Mouse (Mus musculus): ENCODE measurements around the gene 4931428F04Rik. TPM values are rescaled to one million over a fixed set of nuclear protein-coding genes. Genes with fewer than 3 reads are reported as not detected.

The 4931428F04Rik gene
- 0.70 and 1.6 TPM in 2 replicates for polyA plus RNA-seq (2012; ENCODE audit: low replicate concordance)

GRCm38 (mm10) chr8:105289805-105290460, at the start of gene 4931428F04Rik:
4931428F04Rik (minus strand) TSS chr8:105289864.

DNA sequence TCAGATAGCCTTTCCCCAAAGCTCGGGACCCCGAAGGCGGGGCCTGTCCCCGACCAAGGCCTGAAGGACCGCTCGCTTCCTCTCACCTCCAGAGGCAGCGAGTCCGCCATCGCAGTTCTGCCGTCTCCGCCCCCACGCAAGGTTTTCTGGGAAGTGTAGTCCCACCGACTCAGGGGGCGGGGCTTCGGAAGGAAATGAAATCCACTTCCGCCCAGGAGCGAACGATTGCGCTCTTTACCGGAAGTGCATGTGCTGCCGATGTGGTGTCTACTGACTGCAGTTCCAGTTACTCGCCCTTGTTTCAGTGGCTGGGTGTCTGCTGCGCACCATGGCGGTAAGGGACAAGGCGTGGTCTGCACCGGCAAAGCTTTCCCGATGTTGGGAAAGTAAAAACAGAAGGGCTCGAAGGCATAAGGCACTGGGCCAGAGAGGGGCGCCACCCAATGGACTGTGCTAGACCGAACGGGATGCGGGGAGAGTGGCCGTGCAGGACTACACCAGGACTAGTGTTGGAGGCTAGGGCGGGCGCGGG, 36.5 kb upstream of the 4931428F04Rik start, which contains the start of the genes Lrrc29 and Tmem208:
Lrrc29 (minus strand) TSS at position 138 of the 532 bp plus-strand sequence.
Tmem208 (plus strand) TSS at position 214 of the 532 bp plus-strand sequence.

DNA sequence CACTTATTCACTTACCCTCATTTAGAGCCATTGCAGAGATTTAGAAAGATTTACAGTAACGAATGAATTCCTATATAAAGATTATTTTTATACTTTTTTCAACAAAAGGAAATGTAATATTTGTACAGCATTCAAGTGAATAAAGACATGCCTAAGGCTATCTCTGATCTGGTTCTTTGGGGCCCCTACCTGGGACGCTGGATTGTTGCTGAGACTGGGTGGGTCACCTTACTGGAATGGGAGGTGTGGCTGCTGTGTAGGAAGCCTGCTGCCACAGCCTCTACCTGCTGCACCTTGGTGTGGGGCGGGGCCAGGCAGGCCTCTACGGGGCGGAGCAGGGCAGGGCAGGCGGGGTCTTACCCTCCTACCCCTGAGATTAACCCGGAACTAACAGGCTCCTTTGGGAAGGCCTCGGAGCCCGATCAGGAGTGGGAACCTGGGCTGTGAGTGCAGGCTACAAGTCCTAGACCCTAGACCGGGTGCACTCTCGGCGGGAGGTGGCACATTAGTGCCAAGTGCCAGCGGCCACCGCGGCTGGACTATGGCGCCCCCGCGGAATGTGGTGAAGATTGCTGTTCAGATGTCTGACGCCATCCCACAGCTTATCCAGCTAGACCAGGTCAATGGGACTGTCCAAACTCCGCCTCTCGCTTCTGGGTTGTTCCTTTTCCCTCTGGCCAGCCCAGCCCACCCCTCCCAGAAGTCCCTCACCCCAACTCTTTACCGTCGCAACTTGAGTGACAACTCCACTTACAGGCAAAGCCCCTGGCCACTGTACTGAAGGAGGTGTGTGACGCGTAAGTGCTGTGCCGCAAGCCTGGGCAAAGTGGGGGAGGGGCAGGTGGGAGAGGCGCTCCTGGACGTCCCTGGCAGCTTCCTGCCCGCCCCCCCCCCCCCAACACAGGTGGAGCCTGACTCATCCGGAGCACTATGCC, 15.8 kb upstream of the 4931428F04Rik start, which contains the start of gene Elmo3:
Elmo3 (plus strand) TSS at position 391 of the 935 bp plus-strand sequence.

GRCm38 (mm10) chr8:105297511-105298192, 8.0 kb upstream of the 4931428F04Rik start, which contains the start of gene E2f4:
E2f4 (plus strand) TSS chr8:105297663.

DNA sequence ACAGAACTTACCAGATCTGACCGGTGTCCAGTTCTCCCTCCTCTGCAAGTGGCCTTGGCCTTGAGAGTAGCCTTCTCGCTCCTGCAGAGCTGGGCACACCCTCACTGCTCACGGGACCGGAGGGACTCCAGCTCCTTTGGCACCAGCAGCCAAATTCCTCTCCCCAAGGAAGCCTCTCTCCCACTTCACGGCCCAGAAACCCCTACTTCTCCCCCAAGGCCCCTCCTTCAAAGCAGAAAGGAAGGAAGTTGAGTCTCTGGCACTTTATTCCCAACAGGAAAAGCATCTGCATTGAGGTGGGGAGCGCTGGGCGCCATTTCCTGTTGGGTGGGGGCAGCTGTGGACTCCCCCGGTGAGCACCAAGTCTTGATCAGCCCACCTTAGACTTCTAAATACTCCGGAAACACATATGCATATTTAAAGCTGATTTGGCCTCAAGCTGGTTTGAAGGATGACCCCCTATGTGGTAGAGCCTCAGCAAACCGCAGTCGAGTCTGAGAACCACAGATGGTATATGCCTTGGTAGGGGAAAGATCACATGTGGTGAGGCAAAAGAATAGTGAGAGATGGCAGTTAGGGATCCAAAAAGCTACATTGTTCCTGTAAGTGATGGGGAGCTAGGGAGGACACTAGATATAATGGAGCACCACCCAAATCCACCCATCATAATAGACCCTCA, 6.4 kb upstream of the 4931428F04Rik start, which contains the start of gene Exoc3l:
Exoc3l (minus strand) TSS at position 207 of the 679 bp plus-strand sequence.

GRCm38 (mm10) chr8:105275840-105276239, 13.8 kb downstream of the 4931428F04Rik start, which contains the start of gene Nol3:
Nol3 (plus strand) TSS chr8:105276140.

GRCm38 (mm10) chr8:105269461-105269947, 20.2 kb downstream of the 4931428F04Rik start, which contains the start of gene Hsf4:
Hsf4 (plus strand) TSS chr8:105269801.

GRCm38 (mm10) chr8:105264024-105264982, 25.4 kb downstream of the 4931428F04Rik start, which contains the start of the genes Tradd and Fbxl8:
Tradd (minus strand) TSS chr8:105264609.
Fbxl8 (plus strand) TSS chr8:105264648.

GRCm38 (mm10) chr8:105254966-105255350, 34.7 kb downstream of the 4931428F04Rik start, which contains the start of gene B3gnt9:
B3gnt9 (minus strand) TSS chr8:105255153.

Other genes starting within 250 kb of the 4931428F04Rik start
- gene Ces3a, start 241.3 kb downstream of the 4931428F04Rik start, polyA plus RNA-seq (2012; ENCODE audit: low replicate concordance) = not detected in 2 replicates
- gene Ces3b, start 206.1 kb downstream of the 4931428F04Rik start, polyA plus RNA-seq (2012; ENCODE audit: low replicate concordance) = not detected in 2 replicates
- not detected in 2 replicates for gene Ces4a, start 158.1 kb downstream of the 4931428F04Rik start, polyA plus RNA-seq (2012; ENCODE audit: low replicate concordance)
- 6.1 and 10.6 TPM in 2 replicates for gene Cbfb, start 119.2 kb downstream of the 4931428F04Rik start, polyA plus RNA-seq (2012; ENCODE audit: low replicate concordance)
- 4.3 and 5.7 TPM in 2 replicates for gene D230025D16Rik, start 64.7 kb downstream of the 4931428F04Rik start, polyA plus RNA-seq (2012; ENCODE audit: low replicate concordance)
- gene B3gnt9, start 34.7 kb downstream of the 4931428F04Rik start, polyA plus RNA-seq (2012; ENCODE audit: low replicate concordance) = 9.6 and 20.1 TPM in 2 replicates
- 23.2 and 23.7 TPM in 2 replicates for gene Tradd, start 25.3 kb downstream of the 4931428F04Rik start, polyA plus RNA-seq (2012; ENCODE audit: low replicate concordance)
- 9.4 and 9.9 TPM in 2 replicates for gene Fbxl8, start 25.2 kb downstream of the 4931428F04Rik start, polyA plus RNA-seq (2012; ENCODE audit: low replicate concordance)
- gene Hsf4, start 20.1 kb downstream of the 4931428F04Rik start, polyA plus RNA-seq (2012; ENCODE audit: low replicate concordance) = 0.42 and 0.66 TPM in 2 replicates
- gene Nol3, start 13.7 kb downstream of the 4931428F04Rik start, polyA plus RNA-seq (2012; ENCODE audit: low replicate concordance) = 0.16 and 0.17 TPM in 2 replicates
- 8.9 and 13.3 TPM in 2 replicates for gene Exoc3l, start 6.2 kb upstream of the 4931428F04Rik start, polyA plus RNA-seq (2012; ENCODE audit: low replicate concordance)
- 112 and 208 TPM in 2 replicates for gene E2f4, start 7.8 kb upstream of the 4931428F04Rik start, polyA plus RNA-seq (2012; ENCODE audit: low replicate concordance)
- gene Elmo3, start 15.7 kb upstream of the 4931428F04Rik start, polyA plus RNA-seq (2012; ENCODE audit: low replicate concordance) = 1.1 and 2.1 TPM in 2 replicates
- gene Lrrc29, start 36.4 kb upstream of the 4931428F04Rik start, polyA plus RNA-seq (2012; ENCODE audit: low replicate concordance) = 1.7 and 5.1 TPM in 2 replicates
- 33.2 and 55.2 TPM in 2 replicates for gene Tmem208, start 36.5 kb upstream of the 4931428F04Rik start, polyA plus RNA-seq (2012; ENCODE audit: low replicate concordance)
- gene Fhod1, start 58.1 kb upstream of the 4931428F04Rik start, polyA plus RNA-seq (2012; ENCODE audit: low replicate concordance) = 12.1 and 15.3 TPM in 2 replicates
- 1.3 and 1.5 TPM in 2 replicates for gene Slc9a5, start 59.0 kb upstream of the 4931428F04Rik start, polyA plus RNA-seq (2012; ENCODE audit: low replicate concordance)
- not detected in 2 replicates for gene Plekhg4, start 83.4 kb upstream of the 4931428F04Rik start, polyA plus RNA-seq (2012; ENCODE audit: low replicate concordance)
- not detected in 2 replicates for gene Kctd19, start 123.6 kb upstream of the 4931428F04Rik start, polyA plus RNA-seq (2012; ENCODE audit: low replicate concordance)
- gene Lrrc36, start 123.7 kb upstream of the 4931428F04Rik start, polyA plus RNA-seq (2012; ENCODE audit: low replicate concordance) = 0.57 and 0.61 TPM in 2 replicates
- 2.1 and 3.3 TPM in 2 replicates for gene Tppp3, start 181.7 kb upstream of the 4931428F04Rik start, polyA plus RNA-seq (2012; ENCODE audit: low replicate concordance)
- gene Zdhhc1, start 207.0 kb upstream of the 4931428F04Rik start, polyA plus RNA-seq (2012; ENCODE audit: low replicate concordance) = 5.9 and 9.0 TPM in 2 replicates
- gene Hsd11b2, start 228.9 kb upstream of the 4931428F04Rik start, polyA plus RNA-seq (2012; ENCODE audit: low replicate concordance) = not detected in 2 replicates

All from leukemia stem cell, adult 10-12 weeks (primary cell).